In the genomic region with DNA sequence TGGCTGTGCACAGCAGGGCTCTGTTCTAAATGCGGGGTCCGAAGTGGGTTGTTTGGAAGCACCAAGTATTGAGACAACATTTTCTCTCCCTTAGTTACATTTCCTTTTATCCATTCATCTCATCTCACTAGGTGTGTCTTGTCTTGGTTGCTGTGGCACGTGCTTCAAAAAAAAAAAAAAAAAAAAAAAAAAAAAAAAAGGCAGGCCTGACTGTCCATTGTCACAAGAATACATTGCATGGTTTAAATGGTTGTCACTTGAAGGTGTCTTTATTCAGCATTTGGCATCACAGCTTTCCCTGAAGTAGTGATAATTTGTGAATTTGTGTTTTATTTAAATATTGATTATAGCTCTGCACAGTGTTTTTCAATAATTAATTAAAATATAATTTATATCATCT, we compare ENCODE assay signal across 7 mouse cellular contexts.
"Had no signal": no experiment of that assay in that cellular context is flagged by ENCODE, and none has a peak within 500 bp of the region (broad histone marks: within the 10 kb centered on the region; RNA-seq: fewer than 3 reads in every experiment).

No protein-coding gene starts in this region.

- H3K4me2 ChIP-seq: limb, embryonic 13.5 days; midbrain, embryonic 12.5 days had no signal

- H3K9ac ChIP-seq: limb, embryonic 13.5 days; liver, embryonic 14.5 days; midbrain, embryonic 12.5 days had no signal

- H3K36me3 ChIP-seq: limb, embryonic 13.5 days; midbrain, embryonic 12.5 days had no signal

- H3K4me3 ChIP-seq: limb, embryonic 13.5 days; midbrain, embryonic 12.5 days had no signal

- H3K27me3 ChIP-seq: limb, embryonic 13.5 days; midbrain, embryonic 12.5 days had no signal

- H3K27ac ChIP-seq: layer of hippocampus, adult 2 months; limb, embryonic 13.5 days; liver, embryonic 14.5 days; midbrain, embryonic 12.5 days had no signal

- H3K9me3 ChIP-seq: limb, embryonic 13.5 days; midbrain, embryonic 12.5 days had no signal

- H3K4me1 ChIP-seq: midbrain, embryonic 12.5 days had no signal

- DNase-seq: kidney, postnatal 4 days; lung, adult 18-20 months; thymus, postnatal 4 days had no signal
